Mouse (Mus musculus) megakaryocyte, embryonic 14.5 days (primary cell): ENCODE measurements around the gene Pepd. TPM values are rescaled to one million over a fixed set of nuclear protein-coding genes. Genes with fewer than 3 reads are reported as not detected.

Experiments used
- H3K27me3 ChIP-seq: replicated peaks from 2 replicates; pipeline ENCODE3; 2012; ENCODE audit warnings: inconsistent platforms
- H3K36me3 ChIP-seq: replicated peaks from 2 replicates; pipeline ENCODE3; 2012; ENCODE audit warnings: low read length, inconsistent platforms, mixed read lengths
- H3K4me1 ChIP-seq: 2 replicates; pipeline ENCODE4 v1.6.1; 2012; ENCODE audit warnings: inconsistent platforms
- H3K4me3 ChIP-seq: replicated peaks from 2 replicates; pipeline ENCODE3; 2012; ENCODE audit warnings: moderate library complexity, mild to moderate bottlenecking, inconsistent platforms
- H3K9me3 ChIP-seq: 2 replicates; pipeline ENCODE4 v1.6.1; 2012; ENCODE audit warnings: inconsistent platforms
- FLI1 ChIP-seq: IDR thresholded peaks from 2 replicates; pipeline ENCODE4 v1.6.1; 2012; ENCODE audit warnings: low read length, inconsistent platforms, mixed read lengths
- GATA1 ChIP-seq: IDR thresholded peaks from 3 replicates; pipeline ENCODE4 v1.6.1; 2012; ENCODE audit warnings: mixed read lengths, low read length, inconsistent platforms, borderline replicate concordance
- polyA plus RNA-seq: library from polyadenylated mRNA; stranded (reverse); fragments of >175 nt; gene quantifications from 2 replicates; pipeline ENCODE4 v1.2.3, GENCODE M21; 2012; ENCODE audit warnings: low replicate concordance; ENCODE audit not compliant: insufficient read depth

The Pepd gene
- polyA plus RNA-seq, 1 experiment = 8.1 TPM

- Histone ChIP-seq H3K9me3 (no peaks in the 10 kb centered on the region; the same call in 1 of the 2 replicates), H3K27me3 (no peaks in the 10 kb centered on the region), H3K4me1 (peaks cover 21% of the 10 kb centered on the region), H3K36me3 (peaks cover 63% of the 10 kb centered on the region), H3K4me3 (no peak overlapping the region)
- TF ChIP-seq GATA1 = no peak
- no peak for TF ChIP-seq FLI1
Measured at GRCm38 (mm10) chr7:34929614-34930262, 17.6 kb downstream of the Pepd start.

- Histone ChIP-seq H3K4me1 (peaks cover 21% of the 10 kb centered on the region), H3K36me3 (peaks cover 63% of the 10 kb centered on the region)
Measured at GRCm38 (mm10) chr7:34930263-34930757, 18.1 kb downstream of the Pepd start.

GRCm38 (mm10) chr7:34932631-34933030, 20.5 kb downstream of the Pepd start:
- Histone ChIP-seq H3K36me3 (peaks cover 68% of the 10 kb centered on the region), H3K4me1 (peaks cover 21% of the 10 kb centered on the region), H3K9me3 (peaks cover 13% of the 10 kb centered on the region), H3K4me3 (no peak overlapping the region), H3K27me3 (no peaks in the 10 kb centered on the region)
- no peak for TF ChIP-seq GATA1

More at GRCm38 (mm10) chr7:34930263-34930757, 18.1 kb downstream of the Pepd start:
- Histone ChIP-seq H3K4me3 (no peak overlapping the region), H3K27me3 (no peaks in the 10 kb centered on the region), H3K9me3 (no peaks in the 10 kb centered on the region; the same call in 1 of the 2 replicates)
- TF ChIP-seq FLI1 (no peak), GATA1 (no peak)

DNA sequence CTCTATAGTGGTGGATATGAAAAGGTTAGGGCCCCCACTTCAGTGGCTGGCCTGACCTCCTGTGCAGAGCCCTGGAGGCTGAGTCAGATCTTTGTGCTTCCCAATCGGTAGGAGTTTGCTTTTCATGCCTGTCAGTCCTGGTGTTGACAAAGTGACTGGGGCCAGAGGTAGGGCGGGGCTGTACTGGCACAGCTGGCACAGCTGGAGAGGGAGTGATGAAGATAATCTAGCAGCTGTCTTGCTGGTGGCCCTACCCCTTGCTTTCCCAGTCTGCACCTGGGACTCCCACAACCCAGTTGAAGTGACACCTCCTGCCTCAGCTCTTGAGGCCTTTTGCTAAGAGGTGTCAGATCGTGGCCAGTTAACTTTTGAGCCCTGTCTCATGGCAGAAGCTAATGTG, 21.0 kb downstream of the Pepd start:
- H3K4me1 ChIP-seq = peaks cover 21% of the 10 kb centered on the region
- H3K27me3 ChIP-seq = no peaks in the 10 kb centered on the region
- H3K4me3 ChIP-seq = no peak overlapping the region
- H3K9me3 ChIP-seq = peaks cover 13% of the 10 kb centered on the region
- H3K36me3 ChIP-seq = peaks cover 68% of the 10 kb centered on the region
- TF ChIP-seq FLI1 = no peak
- TF ChIP-seq GATA1 = no peak

DNA sequence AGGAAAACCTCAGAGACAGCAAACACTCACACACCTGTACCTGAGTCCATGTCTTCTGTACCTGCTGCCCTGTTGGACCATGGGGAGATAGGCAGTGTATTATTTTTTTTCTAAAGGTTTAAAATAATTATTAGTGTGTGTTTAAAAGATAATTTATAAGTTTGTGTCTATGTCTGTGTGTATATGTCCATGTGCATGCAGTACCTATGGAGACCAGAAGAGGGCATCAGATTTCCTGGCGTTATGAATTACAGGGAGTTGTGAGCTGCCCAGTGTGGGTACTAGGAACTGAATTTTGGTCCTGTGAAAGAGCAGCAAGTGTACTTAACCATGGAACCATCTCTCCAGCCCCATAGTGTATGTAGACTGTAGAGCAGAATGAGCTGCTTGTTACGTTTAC, 24.2 kb downstream of the Pepd start:
- no peak overlapping the region for H3K4me3 ChIP-seq
- no peaks in the 10 kb centered on the region for H3K27me3 ChIP-seq
- H3K9me3 ChIP-seq = peaks cover 13% of the 10 kb centered on the region
- H3K36me3 ChIP-seq = peaks cover 64% of the 10 kb centered on the region
- TF ChIP-seq FLI1 (no peak), GATA1 (no peak)
- H3K4me1 ChIP-seq = no peaks in the 10 kb centered on the region

DNA sequence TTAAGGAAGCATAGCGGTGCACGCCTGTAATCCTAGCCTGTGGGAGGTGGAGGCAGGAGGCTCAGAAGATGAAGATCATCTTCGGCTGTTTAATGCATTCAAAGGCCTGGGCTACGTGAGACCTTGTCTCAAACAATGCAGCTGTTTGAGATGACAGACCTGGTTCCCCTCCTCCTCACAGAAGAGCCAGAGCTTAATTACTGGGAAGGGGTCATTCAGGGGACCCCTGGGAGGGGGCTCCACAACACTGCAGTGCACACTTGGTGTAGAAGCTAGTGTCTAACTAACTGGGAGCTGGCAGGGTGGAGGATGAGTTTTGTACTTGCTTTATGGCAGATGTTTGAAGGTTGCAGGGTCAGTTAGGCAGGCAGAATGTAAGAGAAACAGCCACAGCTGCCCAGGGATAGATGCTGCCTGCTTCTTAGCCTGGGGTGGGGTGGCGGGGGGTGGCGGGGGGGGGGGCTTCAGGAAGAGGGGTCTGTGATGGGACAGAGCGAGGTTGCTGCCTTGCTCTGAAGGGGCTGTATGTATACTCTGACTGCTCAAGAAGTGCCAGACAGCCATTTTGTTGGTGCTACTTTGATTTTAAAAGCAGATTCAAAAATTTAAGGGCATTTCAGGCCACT, 26.6 kb downstream of the Pepd start:
- Histone ChIP-seq H3K9me3 (peaks cover 13% of the 10 kb centered on the region), H3K4me1 (no peaks in the 10 kb centered on the region), H3K27me3 (no peaks in the 10 kb centered on the region), H3K36me3 (peaks cover 67% of the 10 kb centered on the region), H3K4me3 (no peak overlapping the region)
- TF ChIP-seq GATA1 = no peak
- no peak for TF ChIP-seq FLI1

DNA sequence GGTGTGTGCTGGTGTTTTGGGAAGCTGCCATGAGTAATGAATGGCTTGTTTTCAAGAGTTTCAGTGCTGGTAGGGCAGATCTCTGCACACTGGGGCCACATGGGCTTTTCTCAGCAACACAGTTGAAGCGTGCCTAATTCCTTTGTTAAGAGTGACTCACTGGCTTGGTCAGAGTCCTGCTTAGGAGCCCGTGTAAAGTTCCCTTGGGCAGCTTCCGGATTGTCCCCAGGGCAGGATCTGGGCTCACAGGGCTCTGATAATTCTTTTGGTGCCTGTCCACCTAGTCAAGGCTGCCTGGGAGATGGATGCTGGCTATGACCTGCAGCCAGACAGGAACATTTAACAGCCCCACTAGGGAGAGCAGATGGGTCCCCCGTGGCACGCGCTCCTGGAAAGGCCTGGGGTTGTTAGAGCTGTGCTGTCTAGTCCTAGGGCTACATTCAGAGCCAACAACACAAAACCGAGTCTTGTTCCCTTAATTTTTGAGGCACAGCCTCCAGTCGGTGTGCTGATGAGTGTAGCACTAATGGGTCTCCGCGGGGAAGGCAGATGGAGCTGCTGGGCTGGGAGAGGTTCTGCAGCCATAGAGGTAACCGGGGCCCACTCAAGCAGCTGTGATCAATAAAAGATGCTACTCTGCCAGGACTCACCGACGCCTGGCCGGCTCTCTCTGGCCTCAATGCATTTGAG, 27.2 kb downstream of the Pepd start:
- Histone ChIP-seq H3K4me3 (no peak overlapping the region), H3K4me1 (no peaks in the 10 kb centered on the region), H3K36me3 (peaks cover 64% of the 10 kb centered on the region), H3K9me3 (peaks cover 13% of the 10 kb centered on the region), H3K27me3 (no peaks in the 10 kb centered on the region)
- TF ChIP-seq GATA1 (no peak), FLI1 (no peak)

GRCm38 (mm10) chr7:34939952-34940312, 27.8 kb downstream of the Pepd start:
- no peak overlapping the region for H3K4me3 ChIP-seq
- peaks cover 13% of the 10 kb centered on the region for H3K9me3 ChIP-seq
- TF ChIP-seq GATA1 (no peak), FLI1 (no peak)
- H3K36me3 ChIP-seq = peaks cover 61% of the 10 kb centered on the region
- H3K27me3 ChIP-seq = no peaks in the 10 kb centered on the region
- H3K4me1 ChIP-seq = no peaks in the 10 kb centered on the region

DNA sequence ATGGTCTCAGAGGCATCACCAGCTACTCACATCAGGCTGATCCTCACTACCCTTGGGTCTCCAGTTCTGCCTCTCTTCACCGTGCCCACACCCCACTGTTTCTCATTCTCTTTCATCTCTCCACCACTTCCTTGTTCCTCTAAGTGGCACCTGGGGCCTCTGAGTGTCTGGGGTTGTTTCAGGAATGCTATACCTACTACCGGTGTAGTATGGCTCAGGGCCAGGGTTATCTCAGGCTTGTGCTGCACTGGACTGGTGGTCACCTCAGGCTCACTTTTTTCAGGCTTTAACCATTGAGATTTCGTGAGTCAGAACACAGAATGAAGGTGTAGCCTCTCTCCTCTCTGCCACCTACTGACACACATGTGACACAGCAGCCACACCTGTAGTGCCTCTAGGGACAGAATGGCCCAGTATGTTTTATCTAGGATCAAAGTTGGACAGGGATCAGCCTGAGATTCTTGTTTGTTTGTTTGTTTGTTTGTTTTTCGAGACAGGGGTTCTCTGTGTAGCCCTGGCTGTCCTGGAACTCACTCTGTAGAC, 31.5 kb downstream of the Pepd start:
- Histone ChIP-seq H3K36me3 (peaks cover 53% of the 10 kb centered on the region), H3K4me3 (no peak overlapping the region), H3K4me1 (no peaks in the 10 kb centered on the region), H3K27me3 (no peaks in the 10 kb centered on the region), H3K9me3 (no peaks in the 10 kb centered on the region)
- no peak for TF ChIP-seq GATA1
- TF ChIP-seq FLI1 = no peak
